Mouse (Mus musculus) liver, adult 2 months (tissue): ENCODE measurements around the gene Col25a1.

Experiments
- CTCF ChIP-seq: fragments of 200-500 bp; IDR thresholded peaks from 2 replicates; pipeline ENCODE4 v1.5.1; 2011; ENCODE audit warnings: low read depth, low read length, control low read depth
- POLR2A ChIP-seq: fragments of 200-500 bp; IDR thresholded peaks from 2 replicates; pipeline ENCODE4 v1.6.1; 2011; ENCODE audit warnings: low read length, control low read depth; ENCODE audit not compliant: insufficient read depth; ENCODE audit errors: extremely low read depth

GRCm38 (mm10) chr3:130413239-130413638 is 281.9 kb downstream of the Col25a1 start:
- TF ChIP-seq CTCF (no peak), POLR2A (no peak)
